Mouse (Mus musculus) MEL (cell line): ENCODE data around the gene Lmnb2. TPM values are rescaled to one million over a fixed set of nuclear protein-coding genes. Genes with fewer than 3 reads are reported as not detected.

Experiments
- DNase-seq: peaks from one replicate; pipeline ENCODE4 v3.0.0; 2011; ENCODE audit warnings: low read depth, low spot score
- H3K27ac ChIP-seq: 2 replicates; pipeline ENCODE4 v1.5.1; 2012; ENCODE audit warnings: low read depth, mild to moderate bottlenecking, control low read depth, low read length, moderate library complexity; ENCODE audit not compliant: control insufficient read depth
- H3K27me3 ChIP-seq, 2 experiments: fragments of 150-350 bp in 1 of 2; sonication (generic) in 1 of 2; 2 replicates each; pipeline ENCODE4 v1.6.1; 2012; ENCODE audit warnings: low read length in 2 of 2, mild to moderate bottlenecking in 2 of 2, improper control_type of control experiment in 1 of 2, moderate library complexity in 1 of 2; ENCODE audit not compliant: insufficient read depth in 2 of 2, control insufficient read depth in 1 of 2
- H3K36me3 ChIP-seq, 2 experiments: 2 replicates each; pipeline ENCODE4 v1.6.1; 2012 to 2014; ENCODE audit warnings: low read length in 2 of 2, improper control_type of control experiment in 1 of 2, inconsistent platforms in 1 of 2, mild to moderate bottlenecking in 1 of 2; ENCODE audit not compliant: insufficient read depth in 2 of 2, control insufficient read depth in 1 of 2
- H3K4me1 ChIP-seq, 2 experiments: fragments of 150-350 bp in 1 of 2; sonication (generic) in 1 of 2; 2 replicates each; pipeline ENCODE4 v1.6.1; 2012; ENCODE audit warnings: low read length in 2 of 2, improper control_type of control experiment in 1 of 2, mild to moderate bottlenecking in 1 of 2; ENCODE audit not compliant: insufficient read depth in 2 of 2, control insufficient read depth in 1 of 2
- H3K4me3 ChIP-seq, 2 experiments: fragments of 150-350 bp in 1 of 2; sonication (generic) in 1 of 2; 2 replicates each; pipeline ENCODE4 v1.5.1; 2012; ENCODE audit warnings: low read depth in 2 of 2, low read length in 2 of 2, mild to moderate bottlenecking in 2 of 2, moderate library complexity in 2 of 2, control low read depth in 1 of 2, improper control_type of control experiment in 1 of 2; ENCODE audit not compliant: control insufficient read depth in 1 of 2, insufficient read depth in 1 of 2
- H3K79me2 ChIP-seq: 2 replicates; pipeline ENCODE4 v1.6.1; 2012; ENCODE audit warnings: mild to moderate bottlenecking, low read length, moderate library complexity; ENCODE audit not compliant: control insufficient read depth, poor library complexity, insufficient read depth
- H3K9ac ChIP-seq: 2 replicates; pipeline ENCODE4 v1.6.1; 2012; ENCODE audit warnings: low read depth, mild to moderate bottlenecking, control low read depth, low read length, moderate library complexity; ENCODE audit not compliant: control insufficient read depth, poor library complexity, severe bottlenecking
- H3K9me3 ChIP-seq: fragments of 150-350 bp; sonication (generic); replicated peaks from 2 replicates; pipeline ENCODE4 v1.6.1; 2012; ENCODE audit warnings: mild to moderate bottlenecking, low read length, improper control_type of control experiment, moderate library complexity; ENCODE audit not compliant: insufficient read depth
- BHLHE40 ChIP-seq: IDR thresholded peaks from 2 replicates; pipeline ENCODE4 v1.6.1; 2012; ENCODE audit warnings: low read depth, mild to moderate bottlenecking, inconsistent platforms, low read length, improper control_type of control experiment, borderline replicate concordance
- CTCF ChIP-seq, 3 experiments: IDR thresholded peaks in 2 of 3; conservative IDR thresholded peaks in 1 of 3; 2 replicates each; pipeline ENCODE4 v1.5.1; 2011 to 2012; ENCODE audit warnings: low read length in 3 of 3, low read depth in 2 of 3, mild to moderate bottlenecking in 2 of 3, improper control_type of control experiment in 1 of 3, inconsistent platforms in 1 of 3, mixed read lengths in 1 of 3, moderate library complexity in 1 of 3; ENCODE audit not compliant: control insufficient read depth in 1 of 3, insufficient read depth in 1 of 3, poor library complexity in 1 of 3, severe bottlenecking in 1 of 3
- E2F4 ChIP-seq: IDR thresholded peaks from 2 replicates; pipeline ENCODE4 v1.6.1; 2011; ENCODE audit warnings: low read depth, low read length, improper control_type of control experiment, borderline replicate concordance
- ELF1 ChIP-seq: IDR thresholded peaks from 2 replicates; pipeline ENCODE4 v1.6.1; 2014; ENCODE audit warnings: low read depth, mild to moderate bottlenecking, inconsistent platforms, low read length, improper control_type of control experiment, moderate library complexity
- EP300 ChIP-seq, 2 experiments: IDR thresholded peaks; 2 replicates each; pipeline ENCODE4 v1.6.1; 2011; ENCODE audit warnings: improper control_type of control experiment in 2 of 2, low read length in 2 of 2, low read depth in 1 of 2, mild to moderate bottlenecking in 1 of 2
- ETS1 ChIP-seq: IDR thresholded peaks from 2 replicates; pipeline ENCODE4 v1.6.1; 2012; ENCODE audit warnings: low read depth, mild to moderate bottlenecking, inconsistent platforms, low read length, improper control_type of control experiment, moderate library complexity
- HCFC1 ChIP-seq: IDR thresholded peaks from 2 replicates; pipeline ENCODE4 v1.6.1; 2012; ENCODE audit warnings: low read depth, mild to moderate bottlenecking, inconsistent platforms, low read length, improper control_type of control experiment, moderate library complexity
- JUND ChIP-seq: IDR thresholded peaks from 2 replicates; pipeline ENCODE4 v1.6.1; 2011; ENCODE audit warnings: low read depth, mild to moderate bottlenecking, improper control_type of control experiment, low read length
- KAT2A ChIP-seq: conservative IDR thresholded peaks from 2 replicates; pipeline ENCODE4 v1.6.1; 2012; ENCODE audit warnings: low read depth, low read length, improper control_type of control experiment, inconsistent platforms
- MAFK ChIP-seq: IDR thresholded peaks from 2 replicates; pipeline ENCODE4 v1.6.1; 2011; ENCODE audit warnings: low read depth, mild to moderate bottlenecking, low read length, improper control_type of control experiment, borderline replicate concordance
- MAX ChIP-seq: IDR thresholded peaks from 2 replicates; pipeline ENCODE4 v1.6.1; 2011; ENCODE audit warnings: low read length, improper control_type of control experiment
- MXI1 ChIP-seq: IDR thresholded peaks from 2 replicates; pipeline ENCODE4 v1.6.1; 2011; ENCODE audit warnings: mild to moderate bottlenecking, low read depth, low read length, improper control_type of control experiment
- MYC ChIP-seq: IDR thresholded peaks from 2 replicates; pipeline ENCODE4 v1.6.1; 2011; ENCODE audit warnings: low read depth, mild to moderate bottlenecking, low read length, improper control_type of control experiment, moderate library complexity
- NELFE ChIP-seq: IDR thresholded peaks from 2 replicates; pipeline ENCODE4 v1.6.1; 2011; ENCODE audit warnings: low read depth, low read length, improper control_type of control experiment
- NRF1 ChIP-seq: IDR thresholded peaks from 2 replicates; pipeline ENCODE4 v1.6.1; 2014; ENCODE audit warnings: low read depth, mild to moderate bottlenecking, inconsistent platforms, low read length, improper control_type of control experiment, moderate library complexity; ENCODE audit not compliant: poor library complexity, insufficient read depth, severe bottlenecking
- POLR2A ChIP-seq, 2 experiments: IDR thresholded peaks; 2 replicates each; pipeline ENCODE4 v1.6.1; 2011 to 2012; ENCODE audit warnings: low read length in 2 of 2, mild to moderate bottlenecking in 2 of 2, control low read depth in 1 of 2, improper control_type of control experiment in 1 of 2, low read depth in 1 of 2, moderate library complexity in 1 of 2; ENCODE audit not compliant: control insufficient read depth in 1 of 2, insufficient read depth in 1 of 2, poor library complexity in 1 of 2
- POLR2AphosphoS2 ChIP-seq: IDR thresholded peaks from 2 replicates; pipeline ENCODE4 v1.6.1; 2011; ENCODE audit warnings: low read length, improper control_type of control experiment
- POLR2AphosphoS5 ChIP-seq: IDR thresholded peaks from 2 replicates; pipeline ENCODE4 v1.6.1; 2012; ENCODE audit warnings: low read depth, borderline replicate concordance, mild to moderate bottlenecking, inconsistent platforms, low read length, moderate library complexity, mixed read lengths
- RCOR1 ChIP-seq: IDR thresholded peaks from 2 replicates; pipeline ENCODE4 v1.6.1; 2012; ENCODE audit warnings: low read depth, mild to moderate bottlenecking, inconsistent platforms, low read length, improper control_type of control experiment
- SMC3 ChIP-seq: IDR thresholded peaks from 2 replicates; pipeline ENCODE4 v1.6.1; 2011; ENCODE audit warnings: low read depth, low read length, improper control_type of control experiment
- TAL1 ChIP-seq: IDR thresholded peaks from 2 replicates; pipeline ENCODE4 v1.6.1; 2012; ENCODE audit warnings: mild to moderate bottlenecking, inconsistent platforms, low read length, moderate library complexity, mixed read lengths
- TBP ChIP-seq: IDR thresholded peaks from 2 replicates; pipeline ENCODE4 v1.8.0; 2011; ENCODE audit warnings: low read depth, low read length, improper control_type of control experiment
- TCF12 ChIP-seq: IDR thresholded peaks from 2 replicates; pipeline ENCODE4 v1.6.1; 2014; ENCODE audit warnings: low read depth, mild to moderate bottlenecking, inconsistent platforms, low read length, improper control_type of control experiment, moderate library complexity
- USF1 ChIP-seq: IDR thresholded peaks from 2 replicates; pipeline ENCODE4 v1.6.1; 2014; ENCODE audit warnings: low read depth, mild to moderate bottlenecking, inconsistent platforms, low read length, improper control_type of control experiment, moderate library complexity
- ZMIZ1 ChIP-seq: IDR thresholded peaks from 2 replicates; pipeline ENCODE4 v1.6.1; 2012; ENCODE audit warnings: low read depth, mild to moderate bottlenecking, inconsistent platforms, low read length, improper control_type of control experiment, moderate library complexity
- ZNF384 ChIP-seq: IDR thresholded peaks from 2 replicates; pipeline ENCODE4 v1.6.1; 2012; ENCODE audit warnings: low read depth, mild to moderate bottlenecking, inconsistent platforms, low read length, improper control_type of control experiment
- polyA plus RNA-seq, 2 experiments: library from polyadenylated mRNA; stranded (reverse) in 1 of 2; unstranded in 1 of 2; fragments of >175 nt in 1 of 2; fragments of >200 nt in 1 of 2; gene quantifications; 2 replicates each; pipeline versions ENCODE4 v1.2.1 to v1.2.4; 2012; ENCODE audit warnings: low replicate concordance in 2 of 2, low read depth in 1 of 2; ENCODE audit not compliant: insufficient read length in 2 of 2, insufficient read depth in 1 of 2, missing spikeins in 1 of 2
- total RNA-seq: library from RNA; depleted of rRNA; stranded (reverse); fragments of 300-350 nt; gene quantifications from 2 replicates; pipeline ENCODE4 v1.2.3, GENCODE M21; 2012

Lmnb2 gene
- total and polyA plus RNA-seq, 3 experiments: 29.9 to 32.8 TPM; not detected in 1

DNA sequence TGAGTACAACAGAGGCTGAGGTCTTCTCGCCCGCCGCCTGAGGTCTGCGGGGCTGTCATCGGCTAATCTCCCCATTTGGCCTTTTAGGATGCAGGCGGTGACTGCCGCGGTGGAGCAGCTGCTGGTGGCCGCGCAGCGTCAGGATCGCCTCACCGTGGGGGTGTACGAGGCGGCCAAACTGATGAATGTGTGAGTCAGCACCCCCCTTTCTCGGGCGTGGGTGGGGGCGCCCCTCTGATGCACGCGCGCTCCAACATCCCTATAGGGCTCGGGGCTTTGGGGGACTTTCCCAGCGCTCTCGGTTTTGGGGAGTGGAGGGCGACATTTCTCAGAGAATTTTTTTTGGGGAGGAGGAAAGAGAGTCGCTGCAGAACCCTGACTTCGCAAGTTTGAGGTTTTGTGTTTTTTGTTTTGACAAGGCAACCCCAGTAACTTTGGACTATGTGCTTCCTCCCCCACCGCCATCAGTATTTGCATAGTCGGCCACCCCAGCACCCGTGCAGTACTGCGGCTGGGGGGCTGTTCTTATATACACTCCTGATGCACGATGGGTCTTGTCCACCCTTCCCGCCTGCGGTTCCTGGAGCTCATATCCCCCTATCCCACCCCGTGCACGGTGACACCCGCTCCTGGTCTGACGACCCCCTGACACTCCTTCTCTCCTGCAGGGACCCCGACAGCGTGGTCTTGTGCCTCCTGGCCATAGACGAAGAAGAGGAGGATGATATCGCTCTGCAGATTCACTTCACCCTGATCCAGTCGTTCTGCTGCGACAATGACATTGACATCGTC lies 12.5 kb upstream of the Lmnb2 start:
- DNase-seq: peak; percentile 58
- peaks cover 5 to 19% of the 10 kb centered on the region in 2 experiments for H3K4me1 ChIP-seq
- H3K9me3 ChIP-seq: no peaks in the 10 kb centered on the region
- peaks cover 0 to 11% of the 10 kb centered on the region in 2 experiments; a peak in 2 of 4 replicates for H3K36me3 ChIP-seq
- no peaks in the 10 kb centered on the region for H3K27me3 ChIP-seq
- H3K79me2 ChIP-seq: peaks cover 13% of the 10 kb centered on the region
- H3K27ac ChIP-seq: peak overlapping the region; percentile 20; the same call in 1 of the 2 replicates
- TF ChIP-seq USF1: no peak
- TF ChIP-seq TCF12: no peak
- TF ChIP-seq ZNF384: no peak
- no peak for TF ChIP-seq NELFE
- no peak for TF ChIP-seq POLR2AphosphoS2
- TF ChIP-seq EP300 (IDR thresholded peaks at IDR 0.05; ENCODE audit: low read depth in 1 of 2, low read length in 2 of 2): no peak
- TF ChIP-seq TAL1: no peak
- no peak for TF ChIP-seq MYC
- H3K4me3 ChIP-seq: peak overlapping the region; percentile 48 to 60
- H3K9ac ChIP-seq: peak overlapping the region; percentile 63

DNA sequence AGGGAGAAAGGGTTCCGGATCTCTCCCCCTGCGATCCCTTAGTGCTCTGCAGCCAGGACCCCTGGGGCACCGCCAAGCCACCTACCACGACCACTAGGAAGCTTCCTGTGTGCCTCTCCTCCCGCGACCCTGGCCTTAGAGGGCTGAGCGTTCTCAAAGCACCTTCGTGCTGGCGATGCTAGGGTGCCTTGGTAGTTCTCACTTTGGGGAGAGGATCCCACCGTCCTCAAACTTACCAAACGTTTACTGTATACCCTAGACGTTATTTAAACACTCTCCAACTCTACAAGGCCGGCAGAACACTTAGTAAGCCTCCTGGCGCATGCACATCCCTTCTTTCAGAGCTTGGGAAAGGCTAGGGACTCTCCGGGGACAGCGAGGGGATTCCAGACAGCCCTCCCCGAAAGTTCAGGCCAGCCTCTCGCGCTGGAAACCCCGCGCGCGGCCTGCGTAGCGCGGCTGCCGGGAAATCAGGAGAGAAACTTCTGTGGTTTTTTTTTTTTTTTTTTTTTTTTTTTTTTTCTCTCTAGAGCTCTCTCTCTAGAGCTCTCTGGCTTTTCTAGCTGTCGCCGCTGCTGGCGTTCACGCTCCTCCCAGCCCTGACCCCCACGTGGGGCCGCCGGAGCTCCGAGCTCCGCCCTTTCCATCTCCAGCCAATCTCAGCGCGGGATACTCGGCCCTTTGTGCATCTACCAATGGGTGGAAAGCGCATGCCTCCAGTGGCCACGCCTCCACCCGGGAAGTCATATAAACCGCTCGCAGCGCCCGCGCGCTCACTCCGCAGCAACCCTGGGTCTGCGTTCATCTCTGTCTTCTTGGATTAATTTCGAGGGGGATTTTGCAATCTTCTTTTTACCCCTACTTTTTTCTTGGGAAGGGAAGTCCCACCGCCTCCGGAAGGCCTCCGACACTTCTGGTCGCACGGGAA lies 11.5 kb upstream of the Lmnb2 start, which contains the start of gene Gadd45b:
Gene Gadd45b (plus strand): TSS at position 775 of the 928 bp plus-strand sequence.
- H3K9ac ChIP-seq: peak within 1 kb of the TSS; percentile 76
- H3K9me3 ChIP-seq: no peaks in the 10 kb centered on the region
- peak within 1 kb of the TSS; percentile 72 for H3K27ac ChIP-seq
- no peaks in the 10 kb centered on the region for H3K27me3 ChIP-seq
- H3K4me1 ChIP-seq: peaks cover 2 to 16% of the 10 kb centered on the region in 2 experiments; a peak in 3 of 4 replicates
- H3K36me3 ChIP-seq: peaks cover 0 to 8% of the 10 kb centered on the region in 2 experiments; a peak in 2 of 4 replicates
- peak; percentile 99 for DNase-seq
- peaks cover 13% of the 10 kb centered on the region for H3K79me2 ChIP-seq
- peak within 1 kb of the TSS; percentile 75 to 84 for H3K4me3 ChIP-seq
- TF ChIP-seq ZNF384 (peak; percentile 99), EP300 (IDR thresholded peaks at IDR 0.05; ENCODE audit: low read depth in 1 of 2, low read length in 2 of 2) (no peak), TCF12 (peak; percentile 64; the same call in 1 of the 2 replicates), BHLHE40 (peak; percentile 94), MXI1 (peak; percentile 83), ELF1 (peak; percentile 62; the same call in 1 of the 2 replicates), JUND (no peak), MAX (peak; percentile 88), ETS1 (peak; percentile 59; the same call in 1 of the 2 replicates), E2F4 (peak; percentile 65; the same call in 1 of the 2 replicates), CTCF (IDR thresholded peaks at IDR 0.05 in 2 of 3, conservative IDR thresholded peaks at IDR 0.05 in 1 of 3; ENCODE audit: control insufficient read depth in 1 of 3, insufficient read depth in 1 of 3, low read depth in 2 of 3, low read length in 3 of 3, poor library complexity in 1 of 3, severe bottlenecking in 1 of 3) (0 out of 6 replicates have a peak, but pooled peaks of 1 of the 3 experiments have one; percentile 7), NRF1 (0 out of 2 replicates have a peak, but pooled peaks have one; percentile 31), TBP (peak; percentile 99), RCOR1 (peak; percentile 63), ZMIZ1 (peak; percentile 100), NELFE (peak; percentile 100), HCFC1 (peak; percentile 75), MAFK (no peak), POLR2AphosphoS2 (peak; percentile 99), SMC3 (no peak), KAT2A (peak; percentile 47; the same call in 1 of the 2 replicates), POLR2AphosphoS5 (peak; percentile 93; the same call in 1 of the 2 replicates), POLR2A (IDR thresholded peaks at IDR 0.05; ENCODE audit: control insufficient read depth in 1 of 2, insufficient read depth in 1 of 2, low read depth in 1 of 2, low read length in 2 of 2, poor library complexity in 1 of 2) (peak; percentile 98 to 100), MYC (peak; percentile 71)
